Mouse (Mus musculus) spleen, adult 18-20 months (tissue): Measurements from ENCODE around the gene 1700011L22Rik.
A peak's percentile ranks its signal among the peaks of the same experiment; 100 is the strongest.

ENCODE experiments used
- DNase-seq, 2 experiments: peaks; one replicate each; pipeline ENCODE4 v3.0.0; 2022; ENCODE audit warnings: mixed read lengths in 2 of 2

Gene 1700011L22Rik

GRCm38 (mm10) chr8:79229266-79229888 is 19.0 kb downstream of the 1700011L22Rik start:
- no peak for DNase-seq

DNA sequence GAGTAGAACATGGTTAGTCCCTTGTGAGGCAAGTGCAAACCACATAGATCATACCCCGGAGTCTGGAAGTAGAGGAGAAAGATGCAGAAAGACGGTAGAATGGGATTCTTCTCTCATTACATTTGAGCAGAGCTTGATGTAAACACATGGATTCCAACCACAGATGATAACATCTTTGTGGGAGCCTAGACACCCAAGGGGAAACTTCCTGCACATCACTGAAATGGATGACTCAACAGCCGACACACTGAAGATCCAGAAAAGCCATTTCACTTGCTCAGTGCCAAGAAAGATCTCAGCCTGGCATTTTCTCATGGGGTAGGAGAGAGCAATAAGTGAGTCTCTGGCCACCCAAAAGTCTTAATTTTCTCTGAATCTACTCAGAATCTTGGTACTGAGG is 20.5 kb downstream of the 1700011L22Rik start:
- no peak for DNase-seq

DNA sequence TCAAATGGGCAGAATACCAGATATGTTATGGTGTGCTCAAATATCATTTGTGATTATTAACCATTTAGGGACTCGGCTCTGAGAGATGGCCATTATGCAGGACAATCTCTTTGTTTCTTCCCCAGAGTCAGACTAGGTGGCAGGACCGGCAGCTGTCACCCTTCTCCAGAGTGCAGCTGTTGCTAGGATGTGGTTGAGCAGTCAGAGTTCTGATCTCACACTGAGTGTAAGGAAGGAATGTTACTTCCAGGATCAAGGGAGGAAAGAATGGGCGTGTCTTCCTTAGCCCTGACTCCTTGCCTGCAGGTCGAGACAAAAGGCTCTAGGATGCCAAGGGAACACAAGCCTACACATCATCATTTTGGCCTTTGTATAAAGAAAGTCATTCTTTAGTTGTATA is 21.2 kb downstream of the 1700011L22Rik start:
- no peak for DNase-seq

DNA sequence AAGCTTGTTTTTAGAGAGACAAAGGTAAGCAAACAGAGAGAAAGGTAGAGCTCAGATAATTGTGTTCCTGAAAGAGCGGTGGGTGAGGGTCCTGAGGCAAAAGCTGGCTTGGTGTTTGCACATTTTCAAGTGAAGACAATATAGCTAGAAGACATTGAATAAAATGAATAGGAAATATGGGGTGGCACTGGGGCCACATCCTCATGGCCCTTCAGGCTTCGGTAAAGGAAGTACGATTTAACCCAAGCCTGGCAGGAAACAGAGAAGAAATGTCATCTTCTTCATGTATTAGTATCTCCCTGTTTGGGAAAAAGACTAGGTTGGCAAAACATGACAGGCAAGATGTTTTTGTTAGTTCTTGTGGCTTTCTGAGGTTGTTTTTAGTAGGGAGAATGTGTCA is 22.3 kb downstream of the 1700011L22Rik start:
- DNase-seq, result no peak

DNA sequence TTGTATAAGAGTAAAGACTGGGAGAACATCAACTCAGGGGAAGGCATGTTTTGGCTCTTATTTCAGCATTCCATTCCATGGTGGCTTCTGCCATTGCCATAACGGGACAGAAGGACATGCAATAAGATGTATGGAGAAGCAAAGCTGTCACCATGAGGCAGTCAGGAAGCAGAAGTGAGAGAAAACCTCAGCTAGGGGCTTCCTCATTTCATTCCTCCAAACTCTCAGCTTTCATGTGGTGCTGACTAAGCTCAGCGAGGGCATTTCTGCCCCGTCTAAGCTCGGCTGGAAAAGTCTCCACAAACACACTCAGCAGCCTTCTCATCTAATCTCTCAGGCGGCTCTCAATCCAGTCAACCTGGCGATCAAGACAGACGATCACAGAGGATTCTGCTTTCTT is 22.8 kb downstream of the 1700011L22Rik start:
- DNase-seq, result peak in 1 of 2 experiments; percentile 11

DNA sequence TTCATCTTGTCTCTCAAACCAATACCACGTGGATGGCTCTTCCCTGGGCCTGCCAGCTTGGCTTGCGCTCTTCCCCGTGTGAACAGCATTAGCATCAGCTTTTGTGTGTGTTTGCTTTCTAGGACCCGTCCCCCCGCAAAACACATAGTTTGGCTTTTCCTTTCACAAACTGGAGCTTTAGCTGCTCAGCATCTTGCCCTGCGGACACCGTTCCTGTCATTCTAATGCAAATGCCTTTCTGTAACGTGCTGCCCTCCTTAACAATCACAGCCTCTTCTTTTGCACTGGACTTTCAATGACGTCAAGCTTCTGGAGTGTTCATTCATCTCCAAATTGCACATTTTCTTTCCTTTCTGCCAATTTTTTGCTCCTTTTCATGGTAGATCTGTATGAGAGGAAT is 24.0 kb downstream of the 1700011L22Rik start:
- no peak for DNase-seq

- DNase-seq, result no peak
Observed at GRCm38 (mm10) chr8:79222752-79223141, 25.6 kb downstream of the 1700011L22Rik start.

- DNase-seq, result no peak
Observed at GRCm38 (mm10) chr8:79222106-79222751, 26.1 kb downstream of the 1700011L22Rik start.

GRCm38 (mm10) chr8:79211630-79212029 is 36.7 kb downstream of the 1700011L22Rik start:
- no peak for DNase-seq

- DNase-seq, result no peak
Observed at GRCm38 (mm10) chr8:79209641-79210358, 38.6 kb downstream of the 1700011L22Rik start.

DNA sequence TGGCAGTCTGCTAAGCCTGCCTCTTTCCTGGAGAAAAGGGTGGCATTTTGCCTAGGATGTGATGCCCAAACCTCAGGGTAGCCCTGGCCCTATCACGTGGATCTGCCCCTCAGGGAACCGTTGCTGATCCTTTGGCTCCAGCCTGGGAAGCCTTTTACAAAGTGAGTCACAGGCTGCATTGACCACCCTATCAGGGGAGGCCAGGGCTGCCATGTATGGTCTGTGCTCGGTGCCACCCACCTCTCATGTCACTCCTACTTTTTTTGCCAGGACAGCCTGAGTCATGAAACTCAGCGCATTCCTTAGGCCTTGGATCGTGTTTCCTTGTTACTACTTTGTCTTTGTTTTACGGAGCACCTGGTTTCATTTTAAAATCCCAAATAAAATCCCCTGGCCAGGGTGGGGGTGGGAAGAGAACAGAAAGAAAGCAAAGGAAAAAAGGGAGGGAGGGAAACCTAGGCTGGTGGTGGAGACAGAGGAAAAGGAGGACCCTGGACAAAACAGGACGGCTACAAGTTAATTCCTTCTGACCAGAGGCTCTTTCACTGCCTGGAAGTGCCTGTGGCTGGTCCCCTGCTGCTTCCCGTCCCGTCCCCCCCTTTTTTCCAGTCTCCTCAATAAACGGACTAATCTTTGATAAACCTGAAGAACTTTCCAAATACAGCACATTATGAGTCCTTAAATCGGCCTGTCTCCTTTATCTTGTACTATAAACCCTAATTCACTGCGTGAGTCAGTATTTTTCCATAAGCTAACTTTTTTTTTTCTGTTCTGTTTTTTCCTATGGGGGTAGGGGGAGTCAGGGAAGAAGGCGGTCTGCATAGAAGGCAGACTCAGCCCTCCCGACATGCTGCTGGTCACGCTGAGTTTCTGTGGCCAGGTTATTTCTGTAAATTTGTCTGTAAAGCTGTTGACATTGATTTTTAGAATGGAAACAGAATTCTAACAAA is 39.4 kb downstream of the 1700011L22Rik start:
- DNase-seq, result no peak

DNA sequence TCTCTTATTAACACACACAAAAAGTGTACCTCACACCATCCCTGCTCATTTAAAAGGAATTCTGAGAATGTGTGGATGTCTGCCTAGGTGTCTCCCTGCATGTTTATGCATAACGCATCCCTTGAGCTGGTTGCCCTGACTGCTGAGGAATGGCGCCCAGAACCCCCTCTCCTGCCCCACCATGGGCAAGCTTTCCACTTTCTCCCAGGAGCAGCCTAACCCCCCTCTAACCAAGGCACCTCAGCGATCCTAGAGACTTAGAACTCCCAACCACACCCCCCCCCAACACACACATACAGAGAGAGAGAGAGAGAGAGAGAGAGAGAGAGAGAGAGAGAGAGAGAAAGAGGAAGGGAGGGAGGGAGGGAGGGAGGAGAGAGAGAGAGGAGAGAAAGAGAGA is 40.2 kb downstream of the 1700011L22Rik start:
- DNase-seq, result no peak

DNA sequence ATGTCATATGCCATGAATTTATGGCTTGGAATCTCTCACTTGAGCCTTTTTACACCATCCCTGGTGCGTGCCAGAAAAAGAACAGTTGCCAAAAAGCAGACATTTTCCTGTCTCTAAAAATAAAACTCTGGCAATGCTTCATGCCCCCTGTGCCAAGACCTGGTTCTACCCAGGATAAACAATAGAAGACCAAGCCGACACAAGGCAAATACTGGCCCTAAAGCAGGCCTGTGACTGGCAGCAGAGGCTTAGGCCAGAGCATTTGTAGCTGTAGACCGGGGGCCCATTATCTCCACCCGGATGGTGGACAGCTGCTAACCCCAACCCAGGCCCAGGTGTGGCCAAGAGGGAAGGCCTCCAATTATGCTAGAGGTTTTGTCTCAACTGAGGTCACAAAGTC is 41.5 kb downstream of the 1700011L22Rik start:
- DNase-seq, result no peak

GRCm38 (mm10) chr8:79201446-79202147 is 46.8 kb downstream of the 1700011L22Rik start:
- DNase-seq, result no peak

DNA sequence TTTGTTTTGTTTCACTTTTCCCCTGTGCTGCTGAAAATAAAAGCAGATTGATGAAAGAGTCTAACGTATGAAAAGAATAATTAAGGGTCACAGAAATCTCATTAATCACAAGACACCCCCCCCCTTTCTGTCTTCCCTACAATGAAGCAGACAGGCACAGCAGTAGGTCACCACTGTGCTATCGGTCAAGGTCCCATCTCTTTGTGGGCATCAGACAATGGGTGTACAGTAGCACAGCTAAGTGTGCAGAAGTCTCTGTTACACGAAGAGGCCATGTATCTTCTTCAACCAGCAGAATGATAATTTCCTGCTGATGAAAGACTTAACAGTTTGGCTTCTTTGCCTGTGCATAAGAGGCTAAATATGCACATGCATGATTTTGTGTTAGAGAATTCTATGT is 49.7 kb downstream of the 1700011L22Rik start:
- DNase-seq, result no peak

- DNase-seq, result no peak
Observed at GRCm38 (mm10) chr8:79196481-79196880, 51.9 kb downstream of the 1700011L22Rik start.

- DNase-seq, result no peak
Observed at GRCm38 (mm10) chr8:79190071-79190470, 58.3 kb downstream of the 1700011L22Rik start.

GRCm38 (mm10) chr8:79185488-79185887 is 62.9 kb downstream of the 1700011L22Rik start:
- no peak for DNase-seq

DNA sequence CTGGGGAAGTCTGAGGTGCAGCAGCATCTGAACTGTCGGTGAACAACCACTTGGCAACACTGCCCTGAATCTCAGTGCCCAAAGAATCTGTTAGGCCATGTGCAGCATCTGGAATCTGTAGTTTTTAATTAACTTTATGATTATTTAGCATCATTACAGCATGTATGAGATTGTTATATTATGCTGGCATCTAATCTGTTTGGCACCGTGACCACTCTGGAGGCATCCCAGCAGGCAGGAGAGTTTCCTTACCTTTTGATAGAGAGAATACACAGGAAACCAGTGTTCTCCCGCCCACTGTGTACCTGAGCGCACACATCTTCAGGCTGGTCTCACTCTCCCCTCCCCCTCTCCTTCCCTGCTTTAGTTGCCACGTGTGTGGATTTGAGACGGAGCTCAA is 68.7 kb downstream of the 1700011L22Rik start:
- DNase-seq, result no peak

DNA sequence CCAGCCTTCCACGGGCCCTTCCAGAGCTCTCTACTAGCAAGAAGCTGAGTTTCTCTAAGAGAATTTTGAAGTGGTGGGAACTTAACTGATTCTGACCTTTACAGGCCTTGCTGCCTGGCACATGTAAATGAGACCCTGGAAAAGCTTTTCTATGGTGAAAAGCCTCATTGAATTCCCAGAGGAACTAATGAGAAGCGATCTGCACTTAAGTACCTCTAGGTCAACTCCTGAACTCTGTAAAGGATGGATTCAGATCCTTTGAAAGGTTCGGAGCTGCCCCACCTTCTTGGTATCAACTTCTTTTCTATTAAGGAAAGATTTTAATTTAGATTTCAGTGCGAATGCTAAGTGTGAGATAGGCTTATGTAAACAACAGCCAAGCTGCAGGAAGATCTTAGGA is 72.4 kb downstream of the 1700011L22Rik start:
- no peak for DNase-seq

DNA sequence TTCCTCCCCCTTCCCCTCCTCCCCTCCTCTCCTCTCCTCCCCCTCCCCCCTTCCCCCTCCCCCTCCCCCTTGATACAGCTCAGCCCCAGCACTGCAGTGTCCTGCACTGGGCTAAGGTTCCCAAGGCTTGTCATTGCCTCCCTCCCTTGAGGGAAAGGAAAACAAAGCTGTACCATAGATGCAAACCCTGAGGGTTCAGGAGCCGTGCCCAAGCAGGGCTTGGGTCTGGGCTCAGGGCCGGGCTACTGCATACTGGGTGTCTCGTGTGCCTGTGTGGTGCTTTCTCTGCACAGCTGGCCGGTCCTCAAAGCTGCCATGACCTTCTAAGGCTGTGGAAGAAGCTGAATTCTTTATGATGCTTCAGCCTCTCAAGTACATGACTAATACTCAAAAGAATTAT is 74.8 kb downstream of the 1700011L22Rik start:
- DNase-seq, result no peak

- DNase-seq, result no peak
Observed at GRCm38 (mm10) chr8:79165276-79165675, 83.1 kb downstream of the 1700011L22Rik start.
